Mouse (Mus musculus) lung, postnatal 0 days (tissue): Measurements from ENCODE around the gene Zbtb6.

Source experiments
- CTCF ChIP-seq: IDR thresholded peaks from 2 replicates; pipeline ENCODE4 v1.5.1; 2016; ENCODE audit warnings: antibody characterized with exemption, mild to moderate bottlenecking
- EP300 ChIP-seq: IDR thresholded peaks from 2 replicates; pipeline ENCODE4 v1.6.1; 2016; ENCODE audit warnings: antibody characterized with exemption, mild to moderate bottlenecking, control low read depth

GRCm38 (mm10) chr2:37423671-37424070, 19.3 kb downstream of the Zbtb6 start:
- TF ChIP-seq EP300 (no peak), CTCF (no peak)
